Mouse (Mus musculus): ENCODE measurements at regions not wholly inside any gene's neighbourhood (a gene's known extent, or its start where the extent isn't known, plus 50 kb on each side); places are given as distances from the start of the nearest gene placed in this dataset.
A peak's percentile ranks its signal among the peaks of the same experiment; 100 is the strongest.

- Histone ChIP-seq H3K4me1 (replicated peaks) (no peaks in the 10 kb centered on the region), H3K4me2 (no peak overlapping the region), H3K9me3 (no peaks in the 10 kb centered on the region), H3K36me3 (no peaks in the 10 kb centered on the region), H3K4me3 (no peak overlapping the region), H3K9ac (no peak overlapping the region), H3K27ac (no peak overlapping the region), H3K27me3 (no peaks in the 10 kb centered on the region)
- ATAC-seq (ENCODE audit: low FRiP score), result no peak
Measured at GRCm38 (mm10) chr1:71472691-71473090, 58.0 kb upstream of the Abca12 start.

DNA sequence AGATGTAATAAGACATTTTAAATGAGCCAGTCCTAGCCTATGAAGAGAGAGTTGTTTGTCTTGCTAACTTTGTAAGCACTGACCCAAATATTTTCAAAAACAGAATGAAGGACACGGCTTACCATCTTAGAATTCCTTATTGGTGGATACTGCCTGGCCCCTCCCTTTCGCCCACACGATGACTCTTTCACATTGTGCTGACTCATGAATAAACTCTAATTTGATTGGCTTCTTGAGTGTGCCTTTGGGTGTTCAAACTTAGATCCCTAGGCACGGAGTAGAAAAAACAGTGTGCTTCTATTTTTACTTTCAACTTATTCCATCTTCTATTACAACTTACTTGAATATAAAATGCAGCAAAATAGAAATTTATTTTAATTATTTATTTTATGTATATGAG, 68.4 kb upstream of the Abca12 start:
- Histone ChIP-seq H3K9me3 (no peaks in the 10 kb centered on the region), H3K4me1 (replicated peaks) (no peaks in the 10 kb centered on the region), H3K9ac (no peak overlapping the region), H3K4me2 (no peak overlapping the region), H3K36me3 (no peaks in the 10 kb centered on the region), H3K27me3 (no peaks in the 10 kb centered on the region), H3K27ac (no peak overlapping the region), H3K4me3 (no peak overlapping the region)
- WGBS, result 94% methylated on average over 4 of the region's 4 CpGs
- ATAC-seq (ENCODE audit: low FRiP score), result no peak

- WGBS, result 94% methylated on average over 4 of the region's 4 CpGs
- ATAC-seq (ENCODE audit: low FRiP score), result no peak
Measured at GRCm38 (mm10) chr1:71494576-71494975, 62.4 kb upstream of the Atic start.

GRCm38 (mm10) chr1:71505898-71506297, 51.1 kb upstream of the Atic start:
- H3K36me3 ChIP-seq, result no peaks in the 10 kb centered on the region
- no peak for ATAC-seq (ENCODE audit: low FRiP score)
- peaks cover 12% of the 10 kb centered on the region for H3K4me1 ChIP-seq (replicated peaks)
- 0 out of 2 replicates have a peak overlapping the region, but pooled peaks have one; percentile 21 for H3K4me2 ChIP-seq
- no peak overlapping the region for H3K9ac ChIP-seq
- WGBS, result 6% methylated on average over 5 of the region's 5 CpGs
- no peaks in the 10 kb centered on the region for H3K27me3 ChIP-seq
- no peaks in the 10 kb centered on the region for H3K9me3 ChIP-seq
- no peak overlapping the region for H3K4me3 ChIP-seq
- no peak overlapping the region for H3K27ac ChIP-seq

More at GRCm38 (mm10) chr1:71494576-71494975, 62.4 kb upstream of the Atic start:
- Histone ChIP-seq H3K27ac (no peak overlapping the region), H3K4me1 (replicated peaks) (no peaks in the 10 kb centered on the region), H3K4me2 (no peak overlapping the region), H3K9me3 (no peaks in the 10 kb centered on the region), H3K9ac (no peak overlapping the region), H3K27me3 (no peaks in the 10 kb centered on the region), H3K36me3 (no peaks in the 10 kb centered on the region), H3K4me3 (no peak overlapping the region)

DNA sequence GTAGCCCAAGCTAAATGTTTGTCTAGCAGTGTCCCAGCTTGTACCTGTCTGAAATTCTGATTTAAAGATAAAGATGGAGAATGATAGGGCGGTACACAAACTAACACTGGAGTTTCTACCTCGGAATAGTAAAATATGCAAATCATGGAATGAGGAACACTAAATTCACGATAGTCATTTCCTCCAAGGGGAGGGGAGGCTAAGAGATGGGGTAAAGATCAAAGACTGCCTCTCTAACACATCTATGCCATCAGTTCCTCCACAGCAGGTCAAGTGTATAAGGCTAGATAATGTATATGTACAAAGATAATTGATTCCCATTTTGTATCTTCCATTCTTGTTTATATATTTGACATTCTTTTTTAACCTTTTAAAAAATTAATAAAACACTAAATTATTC, 50.4 kb upstream of the Atic start:
- no peak overlapping the region for H3K4me2 ChIP-seq

More for the DNA sequence above, 50.4 kb upstream of the Atic start:
- Histone ChIP-seq H3K4me1 (replicated peaks) (peaks cover 12% of the 10 kb centered on the region), H3K9me3 (no peaks in the 10 kb centered on the region), H3K27ac (no peak overlapping the region), H3K9ac (no peak overlapping the region), H3K36me3 (no peaks in the 10 kb centered on the region), H3K27me3 (no peaks in the 10 kb centered on the region), H3K4me3 (no peak overlapping the region)
- ATAC-seq (ENCODE audit: low FRiP score), result no peak
- WGBS, result 47% methylated on average over 3 of the region's 3 CpGs
